Mouse (Mus musculus) thymus, postnatal 4 days (tissue): ENCODE data around the gene Lemd1.
"Not testable (repeated sequence)": the region's sequence is repeated elsewhere in the genome, so short reads cannot be mapped to it uniquely, and the experiment has no call there.

Experiments used
- DNase-seq: peaks from one replicate; pipeline ENCODE4 v3.0.0; 2021

Gene Lemd1

GRCm38 (mm10) chr1:132263618-132264017 lies 72.4 kb downstream of the Lemd1 start:
- no peak for DNase-seq

GRCm38 (mm10) chr1:132264577-132264976 lies 73.3 kb downstream of the Lemd1 start:
- DNase-seq: no peak

- DNase-seq: no peak
Observed at GRCm38 (mm10) chr1:132265211-132265859, 74.1 kb downstream of the Lemd1 start.

- no peak for DNase-seq
Observed at GRCm38 (mm10) chr1:132265936-132266335, 74.7 kb downstream of the Lemd1 start.

- DNase-seq: no peak
Observed at GRCm38 (mm10) chr1:132266791-132267557, 75.7 kb downstream of the Lemd1 start.

- peak; percentile 18 for DNase-seq
Observed at GRCm38 (mm10) chr1:132267959-132268358, 76.7 kb downstream of the Lemd1 start.

GRCm38 (mm10) chr1:132268418-132269060 lies 77.3 kb downstream of the Lemd1 start:
- DNase-seq: no peak

GRCm38 (mm10) chr1:132271237-132271636 lies 80.0 kb downstream of the Lemd1 start:
- DNase-seq: no peak

GRCm38 (mm10) chr1:132276694-132277093 lies 85.5 kb downstream of the Lemd1 start:
- no peak for DNase-seq

GRCm38 (mm10) chr1:132277124-132277523 lies 85.9 kb downstream of the Lemd1 start:
- no peak for DNase-seq

GRCm38 (mm10) chr1:132280636-132281035 lies 89.4 kb downstream of the Lemd1 start:
- DNase-seq: not testable (repeated sequence)

GRCm38 (mm10) chr1:132281523-132282176 lies 90.4 kb downstream of the Lemd1 start:
- DNase-seq: no peak

GRCm38 (mm10) chr1:132282177-132282536 lies 90.9 kb downstream of the Lemd1 start:
- DNase-seq: no peak

- DNase-seq: no peak
Observed at GRCm38 (mm10) chr1:132283018-132283417, 91.8 kb downstream of the Lemd1 start.

GRCm38 (mm10) chr1:132286735-132287134 lies 95.5 kb downstream of the Lemd1 start:
- no peak for DNase-seq

- DNase-seq: no peak
Observed at GRCm38 (mm10) chr1:132287445-132287844, 96.2 kb downstream of the Lemd1 start.

GRCm38 (mm10) chr1:132287991-132288451 lies 96.8 kb downstream of the Lemd1 start:
- DNase-seq: no peak

- no peak for DNase-seq
Observed at GRCm38 (mm10) chr1:132289965-132290364, 98.7 kb downstream of the Lemd1 start.

- DNase-seq: no peak
Observed at GRCm38 (mm10) chr1:132290921-132291675, 99.9 kb downstream of the Lemd1 start.

- DNase-seq: no peak
Observed at GRCm38 (mm10) chr1:132291706-132292105, 100.5 kb downstream of the Lemd1 start.

- DNase-seq: peak; percentile 32
Observed at GRCm38 (mm10) chr1:132292318-132293129, 101.3 kb downstream of the Lemd1 start.

GRCm38 (mm10) chr1:132295506-132295905 lies 104.3 kb downstream of the Lemd1 start:
- no peak for DNase-seq
